ENCODE assay signal across 21 mouse cellular contexts in genomic region chr12:54273506-54273905, GRCm38 (mm10).
DNase-seq lines count a peak whose midpoint lies in the region; ATAC-seq and TF ChIP-seq lines count a peak whose summit lies in the region.
"Had no signal": no experiment of that assay in that cellular context is flagged by ENCODE, and none has a peak within 500 bp of the region (broad histone marks: within the 10 kb centered on the region; RNA-seq: fewer than 3 reads in every experiment).

No protein-coding gene starts in this region.

- no peaks in the 10 kb centered on the region for H3K4me1 ChIP-seq in hindbrain, postnatal 0 days (ENCODE audit: insufficient read depth, low read length)
- no peaks in the 10 kb centered on the region for H3K4me1 ChIP-seq in hindbrain, embryonic 14.5 days (replicated peaks; ENCODE audit: control insufficient read depth, insufficient read depth, low read length)
- H3K4me1 ChIP-seq: embryonic facial prominence, embryonic 13.5 days; forebrain, embryonic 10.5 days; forebrain, embryonic 12.5 days had no signal

- H3K27me3 ChIP-seq in hindbrain, postnatal 0 days (ENCODE audit: insufficient read depth, low read length), result no peaks in the 10 kb centered on the region
- H3K27me3 ChIP-seq in hindbrain, embryonic 14.5 days (ENCODE audit: control insufficient read depth, insufficient read depth, low read length), result no peaks in the 10 kb centered on the region
- H3K27me3 ChIP-seq: embryonic facial prominence, embryonic 13.5 days; embryonic facial prominence, embryonic 15.5 days; forebrain, embryonic 12.5 days had no signal

- H3K27ac ChIP-seq in hindbrain, postnatal 0 days, result no peak overlapping the region
- H3K27ac ChIP-seq in hindbrain, embryonic 14.5 days, result no peak overlapping the region
- H3K27ac ChIP-seq: embryonic facial prominence, embryonic 13.5 days; embryonic facial prominence, embryonic 15.5 days; forebrain, embryonic 10.5 days; forebrain, embryonic 12.5 days had no signal

- peak; percentile 58 to 69 for DNase-seq in cerebellum, postnatal 14 days
- DNase-seq in cerebellum, adult 9-10 months, result no peak
- DNase-seq in hindbrain, postnatal 0 days (ENCODE audit: low spot score), result peak; percentile 52
- no peak for DNase-seq in hindbrain, embryonic 14.5 days (ENCODE audit: low spot score)
- peak; percentile 76 for DNase-seq in left cerebral cortex, postnatal 4 days
- no peak for DNase-seq in left cerebral cortex, postnatal 10 days (ENCODE audit: extremely low spot score in 1 of 2, low spot score in 2 of 2)
- DNase-seq: adrenal gland, adult 2 months; adrenal gland, postnatal 10 days; adrenal gland, postnatal 25 days; cerebellum, adult 11 months; cerebellum, adult 18-20 months; cerebellum, adult 8-10 months; cerebellum, postnatal 25 days; embryo, embryonic 11 days had no signal

- H3K4me3 ChIP-seq in hindbrain, postnatal 0 days (ENCODE audit: low read length), result no peak overlapping the region
- no peak overlapping the region for H3K4me3 ChIP-seq in hindbrain, embryonic 14.5 days (replicated peaks; ENCODE audit: low read length)
- H3K4me3 ChIP-seq: embryonic facial prominence, embryonic 13.5 days; embryonic facial prominence, embryonic 15.5 days; erythroblast, embryonic 14.5 days; forebrain, embryonic 10.5 days; forebrain, embryonic 12.5 days had no signal

- 60% methylated on average over 4 of the region's 4 CpGs for WGBS in hindbrain, postnatal 0 days
- WGBS in hindbrain, embryonic 14.5 days, result 81% methylated on average over 4 of the region's 4 CpGs

- no peak overlapping the region for H3K4me2 ChIP-seq in hindbrain, postnatal 0 days (ENCODE audit: low read depth, low read length)
- no peak overlapping the region for H3K4me2 ChIP-seq in hindbrain, embryonic 14.5 days (replicated peaks)
- H3K4me2 ChIP-seq: embryonic facial prominence, embryonic 13.5 days; embryonic facial prominence, embryonic 15.5 days; forebrain, embryonic 12.5 days had no signal

- ATAC-seq in hindbrain, postnatal 0 days, result no peak
- ATAC-seq in hindbrain, embryonic 14.5 days (ENCODE audit: low FRiP score), result no peak
- ATAC-seq: forebrain, embryonic 14.5 days; forebrain, embryonic 16.5 days had no signal

- no peaks in the 10 kb centered on the region for H3K9me3 ChIP-seq in hindbrain, postnatal 0 days (ENCODE audit: low read length)
- H3K9me3 ChIP-seq in hindbrain, embryonic 14.5 days (ENCODE audit: control insufficient read depth, low read length), result no peaks in the 10 kb centered on the region
- H3K9me3 ChIP-seq: embryonic facial prominence, embryonic 13.5 days; embryonic facial prominence, embryonic 15.5 days; forebrain, embryonic 10.5 days; forebrain, embryonic 12.5 days had no signal

- H3K9ac ChIP-seq in hindbrain, postnatal 0 days (replicated peaks; ENCODE audit: low read length), result no peak overlapping the region
- H3K9ac ChIP-seq in hindbrain, embryonic 14.5 days, result no peak overlapping the region
- H3K9ac ChIP-seq: embryonic facial prominence, embryonic 13.5 days; embryonic facial prominence, embryonic 15.5 days; forebrain, embryonic 12.5 days had no signal

- TF ChIP-seq CTCF in hindbrain, postnatal 0 days (IDR thresholded peaks at IDR 0.05; ENCODE audit: low read depth), result no peak

- intact Hi-C loops in left cerebral cortex, postnatal 4 days (cut with DNase I), result no loop called here
- intact Hi-C loops in left cerebral cortex, postnatal 10 days (cut with DNase I), result no loop called here

- H3K36me3 ChIP-seq in hindbrain, postnatal 0 days (ENCODE audit: insufficient read depth, low read length), result no peaks in the 10 kb centered on the region
- H3K36me3 ChIP-seq in hindbrain, embryonic 14.5 days (replicated peaks; ENCODE audit: control insufficient read depth, insufficient read depth), result no peaks in the 10 kb centered on the region
- H3K36me3 ChIP-seq: embryonic facial prominence, embryonic 13.5 days; embryonic facial prominence, embryonic 15.5 days; forebrain, embryonic 10.5 days; forebrain, embryonic 12.5 days had no signal

Comparison
In these comparisons a context has a peak if more than half of its experiments do, and no peak if none do; other contexts are left out.
1. DNase-seq: peak in cerebellum, postnatal 14 days (2 of 2), hindbrain, postnatal 0 days (single experiment) and left cerebral cortex, postnatal 4 days (single experiment); none in cerebellum, adult 9-10 months (single experiment), hindbrain, embryonic 14.5 days (single experiment) and left cerebral cortex, postnatal 10 days (0 of 2).